In genomic region chr15:103530372-103530771, GRCm38 (mm10) we compare ENCODE assay signal across 9 mouse cellular contexts. TPM values are rescaled to one million over a fixed set of nuclear protein-coding genes. Genes with fewer than 3 reads are reported as not detected.
DNase-seq lines count a peak whose midpoint lies in the region; ATAC-seq and TF ChIP-seq lines count a peak whose summit lies in the region.
"Had no signal": no experiment of that assay in that cellular context is flagged by ENCODE, and none has a peak within 500 bp of the region (broad histone marks: within the 10 kb centered on the region; RNA-seq: fewer than 3 reads in every experiment).

No protein-coding gene starts in this region.

- H3K36me3 ChIP-seq in kidney, embryonic 16.5 days (ENCODE audit: insufficient read depth, low read length) = no peaks in the 10 kb centered on the region
- no peaks in the 10 kb centered on the region for H3K36me3 ChIP-seq in liver, postnatal 0 days (replicated peaks; ENCODE audit: insufficient read depth, low read length)
- H3K36me3 ChIP-seq in neural tube, embryonic 15.5 days = peaks cover 29% of the 10 kb centered on the region

- no peaks in the 10 kb centered on the region for H3K4me1 ChIP-seq in kidney, embryonic 16.5 days (ENCODE audit: insufficient read depth, low read length)
- no peaks in the 10 kb centered on the region for H3K4me1 ChIP-seq in liver, postnatal 0 days (ENCODE audit: insufficient read depth)
- 0 out of 2 replicates have a peak, but pooled peaks cover 14% of the 10 kb centered on the region for H3K4me1 ChIP-seq in neural tube, embryonic 15.5 days

- 0 out of 2 replicates have a peak, but pooled peaks cover 4% of the 10 kb centered on the region for H3K27me3 ChIP-seq in kidney, embryonic 16.5 days (ENCODE audit: insufficient read depth, low read length)
- 0 out of 2 replicates have a peak, but pooled peaks cover 4% of the 10 kb centered on the region for H3K27me3 ChIP-seq in liver, postnatal 0 days (ENCODE audit: insufficient read depth, low read length)
- no peaks in the 10 kb centered on the region for H3K27me3 ChIP-seq in neural tube, embryonic 15.5 days (replicated peaks)

- no peak overlapping the region for H3K9ac ChIP-seq in kidney, embryonic 16.5 days (replicated peaks; ENCODE audit: low read length)
- H3K9ac ChIP-seq in liver, postnatal 0 days (replicated peaks) = no peak overlapping the region
- no peak overlapping the region for H3K9ac ChIP-seq in neural tube, embryonic 15.5 days (replicated peaks)

- WGBS in kidney, embryonic 16.5 days = 8% methylated on average over 5 of the region's 5 CpGs
- WGBS in liver, postnatal 0 days (ENCODE audit: insufficient replicate concordance) = 11% methylated on average over 5 of the region's 5 CpGs
- 9% methylated on average over 5 of the region's 5 CpGs for WGBS in neural tube, embryonic 15.5 days

- no peak overlapping the region for H3K4me3 ChIP-seq in kidney, embryonic 16.5 days (ENCODE audit: low read length)
- no peak overlapping the region for H3K4me3 ChIP-seq in liver, postnatal 0 days (ENCODE audit: low read depth, low read length)
- no peak overlapping the region for H3K4me3 ChIP-seq in neural tube, embryonic 15.5 days (replicated peaks)

- H3K9me3 ChIP-seq in kidney, embryonic 16.5 days (ENCODE audit: low read length) = no peaks in the 10 kb centered on the region
- no peaks in the 10 kb centered on the region for H3K9me3 ChIP-seq in liver, postnatal 0 days (ENCODE audit: low read length)
- H3K9me3 ChIP-seq in neural tube, embryonic 15.5 days (replicated peaks) = no peaks in the 10 kb centered on the region

- peak; percentile 63 for DNase-seq in CD4-positive, CD25-positive, alpha-beta regulatory T cell, adult 2 months (ENCODE audit: low read depth, low spot score)
- peak; percentile 26 for DNase-seq in T-cell, adult 2 months (ENCODE audit: low spot score)
- DNase-seq in embryo, embryonic 10 days (ENCODE audit: low spot score) = peak; percentile 89
- DNase-seq in heart, adult 9 months (ENCODE audit: low spot score in 2 of 2) = peak; percentile 22 to 29
- DNase-seq in liver, postnatal 0 days = peak; percentile 45
- peak; percentile 33 for DNase-seq in yolk sac, embryonic 10.5 days (ENCODE audit: low spot score)

- no peak overlapping the region for H3K27ac ChIP-seq in kidney, embryonic 16.5 days (ENCODE audit: low read length)
- H3K27ac ChIP-seq in liver, postnatal 0 days (ENCODE audit: low read depth) = no peak overlapping the region
- peak overlapping the region; percentile 60 for H3K27ac ChIP-seq in neural tube, embryonic 15.5 days (replicated peaks)

- ATAC-seq in kidney, embryonic 16.5 days (ENCODE audit: low FRiP score, low TSS enrichment) = peak; percentile 68
- 0 out of 2 replicates have a peak, but pooled peaks have one; percentile 36 for ATAC-seq in liver, postnatal 0 days
- ATAC-seq in neural tube, embryonic 15.5 days (ENCODE audit: low FRiP score) = peak; percentile 83

- H3K4me2 ChIP-seq in kidney, embryonic 16.5 days (replicated peaks; ENCODE audit: low read depth, low read length) = no peak overlapping the region
- H3K4me2 ChIP-seq in liver, postnatal 0 days (ENCODE audit: low read depth, low read length) = no peak overlapping the region
- no peak overlapping the region for H3K4me2 ChIP-seq in neural tube, embryonic 15.5 days

- no peak for TF ChIP-seq EP300 in liver, postnatal 0 days (IDR thresholded peaks at IDR 0.05; ENCODE audit: low read depth)

- TF ChIP-seq CTCF in liver, postnatal 0 days (IDR thresholded peaks at IDR 0.05; ENCODE audit: low read depth) = peak; percentile 91

RNA-seq across cellular contexts. Expression of gene Ppp1r1a, which starts 7.4 kb away (rescaled TPM):
- 22.8 and 23.5 TPM in 2 replicates for polyA plus RNA-seq in kidney, embryonic 16.5 days (2015; fragmentation: Nextera tagmentation; extraction: Ambion mirVana)
- 3.5 and 4.4 TPM in 2 replicates for polyA plus RNA-seq in liver, postnatal 0 days (2015; fragmentation: Nextera tagmentation; extraction: Ambion mirVana)
- polyA plus RNA-seq in neural tube, embryonic 15.5 days (2015; fragmentation: Nextera tagmentation; extraction: Ambion mirVana) = 94.4 and 118 TPM in 2 replicates

RNA-seq across cellular contexts. Expression of gene Pde1b, which starts 27.5 kb away (rescaled TPM):
- 4.7 and 4.8 TPM in 2 replicates for polyA plus RNA-seq in kidney, embryonic 16.5 days (2015; fragmentation: Nextera tagmentation; extraction: Ambion mirVana)
- polyA plus RNA-seq in liver, postnatal 0 days (2015; fragmentation: Nextera tagmentation; extraction: Ambion mirVana) = 0.24 and 0.62 TPM in 2 replicates
- 77.9 and 89.8 TPM in 2 replicates for polyA plus RNA-seq in neural tube, embryonic 15.5 days (2015; fragmentation: Nextera tagmentation; extraction: Ambion mirVana)

RNA-seq across cellular contexts. Expression of gene Glycam1, which starts 34.5 kb away (rescaled TPM):
- polyA plus RNA-seq in kidney, embryonic 16.5 days (2015; fragmentation: Nextera tagmentation; extraction: Ambion mirVana) = not detected in 2 replicates
- polyA plus RNA-seq in liver, postnatal 0 days (2015; fragmentation: Nextera tagmentation; extraction: Ambion mirVana) = not detected in 2 replicates
- polyA plus RNA-seq in neural tube, embryonic 15.5 days (2015; fragmentation: Nextera tagmentation; extraction: Ambion mirVana) = not detected in 2 replicates
- polyA plus RNA-seq: heart, embryonic 16.5 days had no signal

Comparison
In these comparisons a context has a peak if more than half of its experiments do, and no peak if none do; other contexts are left out.
1. DNase-seq: peak in every context shown above with its lines; median percentile 89 in embryo, embryonic 10 days; 63 in CD4-positive, CD25-positive, alpha-beta regulatory T cell, adult 2 months; 45 in liver, postnatal 0 days; 33 in yolk sac, embryonic 10.5 days; 26 in T-cell, adult 2 months; 26 in heart, adult 9 months.
2. RNA of gene Pde1b, which starts 27.5 kb away (polyA plus RNA-seq): 77.9 to 89.8 TPM in neural tube, embryonic 15.5 days; 4.7 to 4.8 TPM in kidney, embryonic 16.5 days and 0.24 to 0.62 TPM in liver, postnatal 0 days; every median in the first group is over 10 times any median in the second.
3. Peak in every context shown above with its lines, with median percentiles within 50 percentile points of each other: ATAC-seq.